24 mouse cellular contexts compared by ENCODE assay signal in genomic region chr6:112365294-112365693, GRCm38 (mm10). TPM values are rescaled to one million over a fixed set of nuclear protein-coding genes. Genes with fewer than 3 reads are reported as not detected.
A peak's percentile ranks its signal among the peaks of the same experiment; 100 is the strongest.
DNase-seq lines count a peak whose midpoint lies in the region; ATAC-seq and TF ChIP-seq lines count a peak whose summit lies in the region.
"Had no signal": no experiment of that assay in that cellular context is flagged by ENCODE, and none has a peak within 500 bp of the region (broad histone marks: within the 10 kb centered on the region; RNA-seq: fewer than 3 reads in every experiment).

No protein-coding gene starts in this region.

- no peak overlapping the region for H3K4me3 ChIP-seq in midbrain, embryonic 11.5 days (ENCODE audit: low read depth, low read length)
- no peak overlapping the region for H3K4me3 ChIP-seq in midbrain, postnatal 0 days (ENCODE audit: low read depth, low read length)
- H3K4me3 ChIP-seq: forebrain, embryonic 10.5 days; heart, adult 2 months; heart, embryonic 15.5 days; limb, embryonic 13.5 days; liver, embryonic 12.5 days; midbrain, embryonic 13.5 days; neural tube, embryonic 13.5 days had no signal

- TF ChIP-seq CTCF in midbrain, postnatal 0 days (IDR thresholded peaks at IDR 0.05), result no peak

- no peaks in the 10 kb centered on the region for H3K4me1 ChIP-seq in midbrain, embryonic 11.5 days (ENCODE audit: control insufficient read depth, insufficient read depth, low read length)
- H3K4me1 ChIP-seq in midbrain, postnatal 0 days (ENCODE audit: insufficient read depth, low read length), result no peaks in the 10 kb centered on the region
- H3K4me1 ChIP-seq: forebrain, embryonic 10.5 days; heart, embryonic 15.5 days; limb, embryonic 13.5 days; liver, embryonic 12.5 days; midbrain, embryonic 13.5 days; neural tube, embryonic 13.5 days had no signal

- no peaks in the 10 kb centered on the region for H3K36me3 ChIP-seq in midbrain, embryonic 11.5 days (ENCODE audit: control insufficient read depth, insufficient read depth, low read length)
- H3K36me3 ChIP-seq in midbrain, postnatal 0 days (ENCODE audit: insufficient read depth, low read length), result no peaks in the 10 kb centered on the region
- H3K36me3 ChIP-seq: forebrain, embryonic 10.5 days; heart, embryonic 15.5 days; limb, embryonic 13.5 days; liver, embryonic 12.5 days; midbrain, embryonic 13.5 days; neural tube, embryonic 13.5 days had no signal

- peak; percentile 39; the same call in 1 of the 2 replicates for ATAC-seq in midbrain, embryonic 11.5 days (ENCODE audit: low FRiP score)
- ATAC-seq in midbrain, postnatal 0 days (ENCODE audit: low FRiP score), result no peak
- ATAC-seq: forebrain, embryonic 16.5 days; hindbrain, postnatal 0 days; intestine, embryonic 16.5 days; liver, embryonic 12.5 days; midbrain, embryonic 13.5 days had no signal

- H3K9ac ChIP-seq in midbrain, embryonic 11.5 days (ENCODE audit: low read length), result no peak overlapping the region
- H3K9ac ChIP-seq in midbrain, postnatal 0 days (replicated peaks; ENCODE audit: low read length, poor library complexity, severe bottlenecking), result no peak overlapping the region
- H3K9ac ChIP-seq: heart, embryonic 15.5 days; limb, embryonic 13.5 days; liver, embryonic 12.5 days; lung, embryonic 14.5 days; midbrain, embryonic 13.5 days; neural tube, embryonic 13.5 days had no signal

- H3K27ac ChIP-seq in midbrain, embryonic 11.5 days (ENCODE audit: low read depth, low read length), result no peak overlapping the region
- no peak overlapping the region for H3K27ac ChIP-seq in midbrain, postnatal 0 days (ENCODE audit: low read depth, low read length)
- H3K27ac ChIP-seq: forebrain, embryonic 10.5 days; heart, adult 2 months; heart, embryonic 15.5 days; hindbrain, postnatal 0 days; limb, embryonic 13.5 days; liver, embryonic 12.5 days; midbrain, embryonic 13.5 days; neural tube, embryonic 13.5 days had no signal

- peak; percentile 18 to 30 for DNase-seq in heart, postnatal 10 days
- DNase-seq in heart, postnatal 36 days, result no peak
- DNase-seq in midbrain, embryonic 11.5 days (ENCODE audit: low spot score, missing footprints), result no peak
- DNase-seq in midbrain, postnatal 0 days (ENCODE audit: low spot score), result no peak
- DNase-seq in ES-CJ7 (ENCODE audit: low read depth, low spot score), result peak; percentile 57
- DNase-seq in right cerebral cortex, postnatal 25 days, result no peak
- no peak for DNase-seq in left cerebral cortex, postnatal 4 days
- DNase-seq: adrenal gland, adult 8-10 months; cerebellum, adult 11-12 months; gastrocnemius, postnatal 14 days; right cerebral cortex, postnatal 4 days; thymus, adult 18-20 months had no signal

- H3K9me3 ChIP-seq in midbrain, embryonic 11.5 days (ENCODE audit: control insufficient read depth, low read length), result no peaks in the 10 kb centered on the region
- no peaks in the 10 kb centered on the region for H3K9me3 ChIP-seq in midbrain, postnatal 0 days (ENCODE audit: low read length)
- H3K9me3 ChIP-seq: forebrain, embryonic 10.5 days; heart, embryonic 15.5 days; limb, embryonic 13.5 days; liver, embryonic 12.5 days; midbrain, embryonic 13.5 days; neural tube, embryonic 13.5 days had no signal

- intact Hi-C loops in heart, postnatal 10 days (cut with DNase I), result loop anchor here (5.0 to 10.0 kb wide), 2 partner anchors 330 to 637 kb away; partner anchors contain the start of gene Rad18
- intact Hi-C loops in heart, postnatal 36 days (cut with DNase I), result loop anchor here (10.0 kb wide), 1 partner anchor 640 kb away; no protein-coding TSS in a partner anchor
- intact Hi-C loops in left cerebral cortex, postnatal 4 days (cut with DNase I), result no loop called here

- no peaks in the 10 kb centered on the region for H3K27me3 ChIP-seq in midbrain, embryonic 11.5 days (ENCODE audit: control insufficient read depth, insufficient read depth, low read length)
- H3K27me3 ChIP-seq in midbrain, postnatal 0 days (ENCODE audit: insufficient read depth, low read length), result peaks cover 4% of the 10 kb centered on the region; the same call in 1 of the 2 replicates
- H3K27me3 ChIP-seq: heart, embryonic 15.5 days; limb, embryonic 13.5 days; liver, embryonic 12.5 days; midbrain, embryonic 13.5 days; neural tube, embryonic 13.5 days had no signal

- H3K4me2 ChIP-seq in midbrain, embryonic 11.5 days, result no peak overlapping the region
- H3K4me2 ChIP-seq in midbrain, postnatal 0 days (ENCODE audit: low read depth, low read length, poor library complexity, severe bottlenecking), result no peak overlapping the region
- H3K4me2 ChIP-seq: heart, embryonic 15.5 days; limb, embryonic 13.5 days; liver, embryonic 12.5 days; lung, embryonic 14.5 days; midbrain, embryonic 13.5 days; neural tube, embryonic 13.5 days had no signal

- 91% methylated on average over 10 of the region's 10 CpGs for WGBS in midbrain, embryonic 11.5 days
- 73% methylated on average over 10 of the region's 10 CpGs for WGBS in midbrain, postnatal 0 days

RNA-seq across cellular contexts. Expression of gene Ssu2, which starts 22.5 kb away (rescaled TPM):
- total RNA-seq in heart, postnatal 10 days (2021), result 1 to 10 TPM; 5.1 to 6.5 TPM
- 1 to 10 TPM; 2.5 to 2.7 TPM for total RNA-seq in heart, postnatal 36 days (2021)
- polyA plus RNA-seq in midbrain, embryonic 11.5 days (2014; fragmentation: Nextera tagmentation; extraction: Ambion mirVana), result 0.16 and 0.52 TPM in 2 replicates
- total RNA-seq in midbrain, postnatal 0 days (2014; rRNA removed), result 0.28 TPM in 1 of 2 replicates, not detected in the other
- 0.33 TPM in 1 of 2 replicates, not detected in the other for polyA plus RNA-seq in midbrain, postnatal 0 days (2015; fragmentation: Nextera tagmentation; extraction: Ambion mirVana)
- total RNA-seq in left cerebral cortex, postnatal 4 days (2021), result under 1 TPM; 0.34 to 0.56 TPM
- total RNA-seq: megakaryocyte, adult 5-6 weeks had no signal
- polyA plus RNA-seq: forebrain, embryonic 16.5 days; liver, embryonic 12.5 days had no signal

Comparison
In these comparisons a context has a peak if more than half of its experiments do, and no peak if none do; other contexts are left out.
1. DNase-seq: peak in heart, postnatal 10 days (2 of 2) and ES-CJ7 (single experiment); none in heart, postnatal 36 days (0 of 2), midbrain, embryonic 11.5 days (single experiment), midbrain, postnatal 0 days (single experiment), right cerebral cortex, postnatal 25 days (single experiment) and left cerebral cortex, postnatal 4 days (single experiment).